Comparison of ENCODE assay signal across 26 mouse cellular contexts in genomic region chr11:110438135-110438534, GRCm38 (mm10). TPM values are rescaled to one million over a fixed set of nuclear protein-coding genes. Genes with fewer than 3 reads are reported as not detected.
DNase-seq lines count a peak whose midpoint lies in the region; ATAC-seq and TF ChIP-seq lines count a peak whose summit lies in the region.
"Had no signal": no experiment of that assay in that cellular context is flagged by ENCODE, and none has a peak within 500 bp of the region (broad histone marks: within the 10 kb centered on the region; RNA-seq: fewer than 3 reads in every experiment).

No protein-coding gene starts in this region.

- no peak for TF ChIP-seq RAD21 in MEL (IDR thresholded peaks at IDR 0.05; ENCODE audit: low read depth, low read length)

- 82% methylated on average over 3 of the region's 3 CpGs for WGBS in liver, embryonic 12.5 days (ENCODE audit: insufficient replicate concordance)
- WGBS in midbrain, embryonic 14.5 days: 90% methylated on average over 3 of the region's 3 CpGs

- no peak for TF ChIP-seq CTCF in MEL (IDR thresholded peaks at IDR 0.05 in 2 of 3, conservative IDR thresholded peaks at IDR 0.05 in 1 of 3; ENCODE audit: control insufficient read depth in 1 of 3, insufficient read depth in 1 of 3, low read depth in 2 of 3, low read length in 3 of 3, poor library complexity in 1 of 3, severe bottlenecking in 1 of 3)

- H3K79me2 ChIP-seq in MEL (ENCODE audit: control insufficient read depth, insufficient read depth, low read length, poor library complexity): no peaks in the 10 kb centered on the region

- DNase-seq in 416B (ENCODE audit: low read depth) (peak; percentile 28), MEL (ENCODE audit: low read depth, low spot score) (no peak)
- DNase-seq in thymus, postnatal 10 days (ENCODE audit: low spot score in 2 of 2): no peak
- no peak for DNase-seq in midbrain, embryonic 14.5 days
- no peak for DNase-seq in lung, postnatal 25 days (ENCODE audit: low spot score)
- DNase-seq: adrenal gland, adult 8-10 months; adrenal gland, postnatal 25 days; cerebellum, adult 11-12 months; cerebellum, adult 8-10 months; cerebellum, postnatal 10 days; cerebellum, postnatal 36 days; embryo, embryonic 11 days; gastrocnemius, postnatal 10 days; gastrocnemius, postnatal 36 days; heart, adult 11 months had no signal

- no peak overlapping the region for H3K4me2 ChIP-seq in liver, embryonic 12.5 days
- no peak overlapping the region for H3K4me2 ChIP-seq in midbrain, embryonic 14.5 days (ENCODE audit: low read length)
- H3K4me2 ChIP-seq: embryonic facial prominence, embryonic 13.5 days; forebrain, embryonic 13.5 days; heart, embryonic 11.5 days; hindbrain, embryonic 12.5 days; hindbrain, embryonic 15.5 days had no signal

- H3K9me3 ChIP-seq in MEL (replicated peaks; ENCODE audit: insufficient read depth, low read length): no peaks in the 10 kb centered on the region
- 0 out of 2 replicates have a peak, but pooled peaks cover 7% of the 10 kb centered on the region for H3K9me3 ChIP-seq in liver, embryonic 12.5 days (replicated peaks)
- no peaks in the 10 kb centered on the region for H3K9me3 ChIP-seq in midbrain, embryonic 14.5 days (ENCODE audit: control insufficient read depth, low read length)
- H3K9me3 ChIP-seq: embryonic facial prominence, embryonic 13.5 days; forebrain, embryonic 13.5 days; hindbrain, embryonic 15.5 days had no signal

- H3K9ac ChIP-seq in MEL (ENCODE audit: control insufficient read depth, low read depth, low read length, poor library complexity, severe bottlenecking): no peak overlapping the region
- no peak overlapping the region for H3K9ac ChIP-seq in liver, embryonic 12.5 days
- H3K9ac ChIP-seq in midbrain, embryonic 14.5 days (replicated peaks; ENCODE audit: low read length): no peak overlapping the region
- H3K9ac ChIP-seq: embryonic facial prominence, embryonic 13.5 days; forebrain, embryonic 13.5 days; hindbrain, embryonic 12.5 days; hindbrain, embryonic 15.5 days had no signal

- ATAC-seq in megakaryocyte, adult 5-6 weeks (ENCODE audit: poor library complexity, severe bottlenecking): peak; percentile 28; the same call in 1 of the 2 replicates
- ATAC-seq in liver, embryonic 12.5 days: no peak
- no peak for ATAC-seq in midbrain, embryonic 14.5 days (ENCODE audit: low FRiP score, low TSS enrichment)
- ATAC-seq: activated CD4-positive, CD25-positive, alpha-beta regulatory T cell, adult 4 months; forebrain, embryonic 13.5 days; forebrain, embryonic 16.5 days had no signal

- H3K27me3 ChIP-seq in MEL (ENCODE audit: control insufficient read depth in 1 of 2, insufficient read depth in 2 of 2, low read length in 2 of 2): no peaks in the 10 kb centered on the region
- H3K27me3 ChIP-seq in liver, embryonic 12.5 days (replicated peaks): no peaks in the 10 kb centered on the region
- H3K27me3 ChIP-seq in midbrain, embryonic 14.5 days (ENCODE audit: control insufficient read depth, insufficient read depth, low read length): no peaks in the 10 kb centered on the region
- H3K27me3 ChIP-seq: embryonic facial prominence, embryonic 13.5 days; forebrain, embryonic 13.5 days; hindbrain, embryonic 12.5 days; hindbrain, embryonic 15.5 days had no signal

- no peak overlapping the region for H3K27ac ChIP-seq in MEL (ENCODE audit: control insufficient read depth, low read depth, low read length)
- H3K27ac ChIP-seq in liver, embryonic 12.5 days: no peak overlapping the region
- no peak overlapping the region for H3K27ac ChIP-seq in midbrain, embryonic 14.5 days (replicated peaks; ENCODE audit: low read depth, low read length)
- H3K27ac ChIP-seq: embryonic facial prominence, embryonic 10.5 days; embryonic facial prominence, embryonic 13.5 days; forebrain, embryonic 10.5 days; forebrain, embryonic 13.5 days; hindbrain, embryonic 12.5 days; hindbrain, embryonic 15.5 days had no signal

- H3K4me1 ChIP-seq in MEL (ENCODE audit: control insufficient read depth in 1 of 2, insufficient read depth in 2 of 2, low read length in 2 of 2): no peaks in the 10 kb centered on the region
- H3K4me1 ChIP-seq in liver, embryonic 12.5 days: peaks cover 18% of the 10 kb centered on the region
- 0 out of 2 replicates have a peak, but pooled peaks cover 4% of the 10 kb centered on the region for H3K4me1 ChIP-seq in midbrain, embryonic 14.5 days (ENCODE audit: control insufficient read depth, insufficient read depth, low read length)
- H3K4me1 ChIP-seq: hindbrain, embryonic 15.5 days had no signal

- H3K4me3 ChIP-seq in MEL (ENCODE audit: control insufficient read depth in 1 of 2, insufficient read depth in 1 of 2, low read depth in 2 of 2, low read length in 2 of 2): no peak overlapping the region
- no peak overlapping the region for H3K4me3 ChIP-seq in liver, embryonic 12.5 days
- no peak overlapping the region for H3K4me3 ChIP-seq in midbrain, embryonic 14.5 days (replicated peaks; ENCODE audit: low read depth, low read length)
- H3K4me3 ChIP-seq: embryonic facial prominence, embryonic 10.5 days; embryonic facial prominence, embryonic 13.5 days; forebrain, embryonic 10.5 days; forebrain, embryonic 13.5 days; hindbrain, embryonic 12.5 days; hindbrain, embryonic 15.5 days had no signal

- H3K36me3 ChIP-seq in MEL (ENCODE audit: control insufficient read depth in 1 of 2, insufficient read depth in 2 of 2, low read length in 2 of 2): no peaks in the 10 kb centered on the region
- H3K36me3 ChIP-seq in liver, embryonic 12.5 days: no peaks in the 10 kb centered on the region
- H3K36me3 ChIP-seq in midbrain, embryonic 14.5 days (ENCODE audit: control insufficient read depth, insufficient read depth, low read length): no peaks in the 10 kb centered on the region
- H3K36me3 ChIP-seq: hindbrain, embryonic 15.5 days had no signal

- TF ChIP-seq POLR2A in MEL (IDR thresholded peaks at IDR 0.05; ENCODE audit: control insufficient read depth in 1 of 2, insufficient read depth in 1 of 2, low read depth in 1 of 2, low read length in 2 of 2, poor library complexity in 1 of 2): no peak

- no peak for TF ChIP-seq EP300 in MEL (IDR thresholded peaks at IDR 0.05; ENCODE audit: low read depth in 1 of 2, low read length in 2 of 2)

TF ChIP-seq in MEL, 35 proteins besides CTCF, POLR2A, EP300 and RAD21:
- peak; percentile 56; the same call in 1 of the 2 replicates for TF ChIP-seq TBP (IDR thresholded peaks at IDR 0.05; ENCODE audit: low read depth, low read length)
- TF ChIP-seq CHD1 (IDR thresholded peaks at IDR 0.05; ENCODE audit: low read depth, low read length): no peak

RNA-seq across cellular contexts. Expression of gene Map2k6, which starts 39.2 kb away (rescaled TPM):
- 1.9 and 2.1 TPM in 2 replicates for total RNA-seq in MEL (2012; rRNA removed)
- 1 to 10 TPM in 1 of 2 experiments, not detected in 1; 3.2 TPM for polyA plus RNA-seq in MEL (2012; ENCODE audit: insufficient read depth in 1 of 2, insufficient read length in 2 of 2, low read depth in 1 of 2, low replicate concordance in 2 of 2, missing spikeins in 1 of 2)
- total RNA-seq in megakaryocyte, adult 5-6 weeks (2015): 10.3 and 12.6 TPM in 2 replicates
- 14.8 and 16.0 TPM in 2 replicates for total RNA-seq in megakaryocyte, adult 5-6 weeks (2017)
- polyA plus RNA-seq in liver, embryonic 12.5 days (2016; fragmentation: Nextera tagmentation; extraction: Ambion mirVana): 6.5 and 7.1 TPM in 2 replicates
- polyA plus RNA-seq in midbrain, embryonic 14.5 days (2014; fragmentation: Nextera tagmentation; extraction: Ambion mirVana): 19.3 and 26.2 TPM in 2 replicates
